Comparison of ENCODE assay signal across 16 mouse cellular contexts in the genomic region with DNA sequence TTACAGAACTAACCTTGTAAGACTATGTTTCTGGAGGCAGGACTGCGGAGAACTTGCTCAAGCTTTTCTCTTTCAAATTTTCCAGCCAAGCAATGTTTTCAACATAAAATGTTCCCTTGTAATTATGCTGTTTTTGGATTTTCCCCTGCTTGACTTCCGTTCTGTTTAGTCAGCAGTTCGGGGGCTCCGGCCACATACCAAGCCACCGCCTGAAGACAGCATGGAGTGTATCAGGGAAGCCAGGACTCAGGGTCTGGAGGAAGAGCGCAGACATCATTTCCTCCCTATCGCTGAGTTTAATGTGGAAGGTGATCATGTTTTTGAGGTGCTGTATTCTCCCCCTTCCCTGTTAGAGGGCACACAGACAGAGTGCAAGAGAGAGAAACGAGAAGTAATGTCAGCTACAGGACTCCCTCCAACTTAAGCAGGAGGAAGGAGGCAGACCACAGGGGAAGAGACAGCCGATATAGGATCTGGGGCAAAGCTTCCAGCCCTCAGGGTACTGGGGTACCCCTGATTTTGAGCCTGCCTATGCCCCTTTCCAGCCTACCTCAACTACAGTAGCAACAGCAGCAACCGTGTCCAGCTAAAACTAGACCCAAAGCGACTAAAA. TPM values are rescaled to one million over a fixed set of nuclear protein-coding genes. Genes with fewer than 3 reads are reported as not detected.
A peak's percentile ranks its signal among the peaks of the same experiment; 100 is the strongest.
DNase-seq lines count a peak whose midpoint lies in the region; ATAC-seq and TF ChIP-seq lines count a peak whose summit lies in the region.
"Had no signal": no experiment of that assay in that cellular context is flagged by ENCODE, and none has a peak within 500 bp of the region (broad histone marks: within the 10 kb centered on the region; RNA-seq: fewer than 3 reads in every experiment).

No protein-coding gene starts in this region.

- no peak for ATAC-seq in limb, embryonic 15.5 days (ENCODE audit: insufficient number of reproducible peaks, low FRiP score, low TSS enrichment, low read depth)
- ATAC-seq in frontal cortex, adult (ENCODE audit: low TSS enrichment): no peak; the same call in 1 of the 2 replicates
- ATAC-seq: midbrain, embryonic 15.5 days had no signal

- no peak overlapping the region for H3K4me2 ChIP-seq in limb, embryonic 15.5 days
- H3K4me2 ChIP-seq: hindbrain, embryonic 14.5 days; lung, embryonic 15.5 days; midbrain, embryonic 15.5 days; neural tube, embryonic 13.5 days; stomach, embryonic 15.5 days had no signal

- 0 out of 2 replicates have a peak overlapping the region, but pooled peaks have one; percentile 24 for H3K27ac ChIP-seq in limb, embryonic 15.5 days
- H3K27ac ChIP-seq: hindbrain, embryonic 14.5 days; lung, embryonic 15.5 days; midbrain, embryonic 15.5 days; neural tube, embryonic 13.5 days; stomach, embryonic 15.5 days had no signal

- no peak for TF ChIP-seq CTCF in lung, adult 2 months (IDR thresholded peaks at IDR 0.05; ENCODE audit: insufficient read depth, low read length)

- peak; percentile 13 to 26 for DNase-seq in heart, adult 18-20 months
- DNase-seq in heart, adult 8-10 months (ENCODE audit: low spot score): no peak
- DNase-seq in lung, postnatal 4 days: peak; percentile 3 to 35
- DNase-seq in lung, adult 2 months: no peak
- DNase-seq in testis, postnatal 10 days (ENCODE audit: low spot score): peak; percentile 35
- DNase-seq in yolk sac, embryonic 10.5 days (ENCODE audit: low spot score): no peak
- DNase-seq: adrenal gland, adult 2 months; cerebellum, adult 9-11 months; gastrocnemius, postnatal 14 days had no signal

- H3K36me3 ChIP-seq in limb, embryonic 15.5 days: no peaks in the 10 kb centered on the region
- H3K36me3 ChIP-seq: lung, embryonic 15.5 days; midbrain, embryonic 15.5 days; neural tube, embryonic 13.5 days; stomach, embryonic 15.5 days had no signal

- TF ChIP-seq POLR2A in lung, adult 2 months (IDR thresholded peaks at IDR 0.05; ENCODE audit: borderline replicate concordance, extremely low read depth, low read depth, low read length): no peak

- no peaks in the 10 kb centered on the region for H3K9me3 ChIP-seq in limb, embryonic 15.5 days
- H3K9me3 ChIP-seq: lung, embryonic 15.5 days; midbrain, embryonic 15.5 days; neural tube, embryonic 13.5 days; stomach, embryonic 15.5 days had no signal

- no peak overlapping the region for H3K9ac ChIP-seq in limb, embryonic 15.5 days
- H3K9ac ChIP-seq: hindbrain, embryonic 14.5 days; lung, embryonic 15.5 days; midbrain, embryonic 15.5 days; neural tube, embryonic 13.5 days; stomach, embryonic 15.5 days had no signal

- WGBS in lung, adult 2 months: 75% methylated on average over 11 of the region's 11 CpGs
- WGBS in limb, embryonic 15.5 days: 70% methylated on average over 11 of the region's 11 CpGs

- H3K4me3 ChIP-seq in lung, adult 2 months (replicated peaks; ENCODE audit: extremely low read depth, low read depth, low read length): no peak overlapping the region
- H3K4me3 ChIP-seq in limb, embryonic 15.5 days: no peak overlapping the region
- H3K4me3 ChIP-seq: lung, embryonic 15.5 days; midbrain, embryonic 15.5 days; neural tube, embryonic 13.5 days; stomach, embryonic 15.5 days had no signal

- H3K4me1 ChIP-seq in lung, adult 2 months (ENCODE audit: control insufficient read depth, insufficient read depth, low read length): no peaks in the 10 kb centered on the region
- H3K4me1 ChIP-seq in limb, embryonic 15.5 days: no peaks in the 10 kb centered on the region
- H3K4me1 ChIP-seq: lung, embryonic 15.5 days; midbrain, embryonic 15.5 days; neural tube, embryonic 13.5 days; stomach, embryonic 15.5 days had no signal

- no peaks in the 10 kb centered on the region for H3K27me3 ChIP-seq in limb, embryonic 15.5 days
- H3K27me3 ChIP-seq: lung, embryonic 15.5 days; midbrain, embryonic 15.5 days; neural tube, embryonic 13.5 days; stomach, embryonic 15.5 days had no signal

RNA-seq across cellular contexts. Expression of a gene that starts 56.1 kb away (rescaled TPM):
- 1 to 10 TPM in 1 of 2 experiments, under 1 TPM in 1; 0.15 to 1.0 TPM for total RNA-seq in heart, adult 18-20 months (2021)
- under 1 TPM; 0.14 to 0.26 (median 0.23) TPM for total RNA-seq in heart, adult 8-10 months (2022)
- polyA plus RNA-seq in lung, adult 2 months (2012; rRNA removed): 1.8 and 2.3 TPM in 2 replicates
- polyA plus RNA-seq in limb, embryonic 15.5 days (2015; fragmentation: Nextera tagmentation; extraction: Ambion mirVana): 0.12 and 0.37 TPM in 2 replicates
- total RNA-seq: gastrocnemius, postnatal 14 days had no signal

Comparison
In these comparisons a context has a peak if more than half of its experiments do, and no peak if none do; other contexts are left out.
1. DNase-seq: peak in heart, adult 18-20 months (2 of 2), lung, postnatal 4 days (2 of 2) and testis, postnatal 10 days (single experiment); none in heart, adult 8-10 months (single experiment), lung, adult 2 months (single experiment) and yolk sac, embryonic 10.5 days (single experiment).